Mouse (Mus musculus): ENCODE measurements at regions not wholly inside any gene's neighbourhood (a gene's known extent, or its start where the extent isn't known, plus 50 kb on each side); places are given as distances from the start of the nearest gene placed in this dataset.

- no peak for TF ChIP-seq CTCF (IDR thresholded peaks at IDR 0.05)
- no peak overlapping the region for H3K4me3 ChIP-seq
- no peak overlapping the region for H3K27ac ChIP-seq
- intact Hi-C loops (cut with DNase I), result no loop called here
- no peak for DNase-seq (ENCODE audit: extremely low spot score in 1 of 2, low spot score in 2 of 2)
Observed at GRCm38 (mm10) chr10:115750250-115750649, 66.4 kb upstream of the Tspan8 start.

- intact Hi-C loops (cut with DNase I), result no loop called here
- no peak for TF ChIP-seq CTCF (IDR thresholded peaks at IDR 0.05)
- DNase-seq (ENCODE audit: extremely low spot score in 1 of 2, low spot score in 2 of 2), result no peak
Observed at GRCm38 (mm10) chr10:115758667-115759066, 58.0 kb upstream of the Tspan8 start.

More at GRCm38 (mm10) chr10:115758667-115759066, 58.0 kb upstream of the Tspan8 start:
- Histone ChIP-seq H3K27ac (no peak overlapping the region), H3K4me3 (no peak overlapping the region)
